Mouse (Mus musculus) CH12.LX (cell line): ENCODE results near the gene Kcng4. TPM values are rescaled to one million over a fixed set of nuclear protein-coding genes. Genes with fewer than 3 reads are reported as not detected.

ENCODE experiments used
- DNase-seq: peaks from one replicate; pipeline ENCODE4 v3.0.0-alpha.2; 2013; ENCODE audit errors: extremely low read depth
- H3K27ac ChIP-seq: 2 replicates; pipeline ENCODE4 v1.5.1; 2012; ENCODE audit warnings: low read depth, mild to moderate bottlenecking, control low read depth, moderate library complexity; ENCODE audit not compliant: insufficient read depth
- H3K27me3 ChIP-seq: replicated peaks from 2 replicates; pipeline ENCODE3; 2012; ENCODE audit warnings: inconsistent platforms
- H3K36me3 ChIP-seq, 2 experiments: replicated peaks in 1 of 2; 2 replicates each; pipeline versions ENCODE3 to v1.6.1; 2012; ENCODE audit warnings: inconsistent platforms in 1 of 2, low read length in 1 of 2, mild to moderate bottlenecking in 1 of 2, mixed read lengths in 1 of 2, moderate library complexity in 1 of 2; ENCODE audit not compliant: control insufficient read depth in 1 of 2, insufficient read depth in 1 of 2
- H3K4me1 ChIP-seq, 2 experiments: 2 replicates each; pipeline ENCODE4 v1.6.1; 2012; ENCODE audit warnings: inconsistent platforms in 1 of 2, moderate library complexity in 1 of 2; ENCODE audit not compliant: insufficient read depth in 2 of 2, control insufficient read depth in 1 of 2
- H3K4me2 ChIP-seq: 2 replicates; pipeline ENCODE4 v1.6.1; 2012; ENCODE audit warnings: low read depth, mild to moderate bottlenecking, control low read depth; ENCODE audit not compliant: poor library complexity, insufficient read depth, severe bottlenecking
- H3K4me3 ChIP-seq, 3 experiments: fragments of 150-350 bp in 1 of 3; sonication (generic) in 1 of 3; replicated peaks in 1 of 3; 2 replicates each; pipeline versions ENCODE3 to v1.5.1; 2011 to 2012; ENCODE audit warnings: low read depth in 2 of 3, low read length in 2 of 3, mild to moderate bottlenecking in 2 of 3, moderate library complexity in 2 of 3, control low read depth in 1 of 3, improper control_type of control experiment in 1 of 3, inconsistent platforms in 1 of 3, mixed read lengths in 1 of 3; ENCODE audit not compliant: poor library complexity in 1 of 3
- H3K79me2 ChIP-seq: replicated peaks from 2 replicates; pipeline ENCODE4 v1.6.1; 2012; ENCODE audit warnings: mild to moderate bottlenecking, moderate library complexity; ENCODE audit not compliant: control insufficient read depth, poor library complexity, insufficient read depth, severe bottlenecking; ENCODE audit errors: extremely low read depth
- H3K9ac ChIP-seq: 2 replicates; pipeline ENCODE4 v1.6.1; 2012; ENCODE audit warnings: low read depth, mild to moderate bottlenecking, control low read depth, moderate library complexity; ENCODE audit not compliant: insufficient read depth
- H3K9me3 ChIP-seq: replicated peaks from 2 replicates; pipeline ENCODE3; 2012; ENCODE audit warnings: low read length, inconsistent platforms, mixed read lengths
- CHD2 ChIP-seq: IDR thresholded peaks from 2 replicates; pipeline ENCODE4 v1.6.1; 2011; ENCODE audit warnings: low read length, improper control_type of control experiment
- CTCF ChIP-seq, 2 experiments: IDR thresholded peaks in 1 of 2; conservative IDR thresholded peaks in 1 of 2; 2 replicates each; pipeline ENCODE4 v1.5.1; 2011 to 2012; ENCODE audit warnings: low read depth in 2 of 2, low read length in 2 of 2, improper control_type of control experiment in 1 of 2, inconsistent platforms in 1 of 2, mild to moderate bottlenecking in 1 of 2, moderate library complexity in 1 of 2
- ELF1 ChIP-seq: IDR thresholded peaks from 2 replicates; pipeline ENCODE4 v1.6.1; 2014; ENCODE audit warnings: low read depth, mild to moderate bottlenecking, inconsistent platforms, low read length, improper control_type of control experiment
- ETS1 ChIP-seq: conservative IDR thresholded peaks from 2 replicates; pipeline ENCODE4 v1.6.1; 2012; ENCODE audit warnings: low read depth, mild to moderate bottlenecking, inconsistent platforms, low read length, improper control_type of control experiment, moderate library complexity
- JUN ChIP-seq: IDR thresholded peaks from 2 replicates; pipeline ENCODE4 v1.6.1; 2011; ENCODE audit warnings: low read depth, mild to moderate bottlenecking, low read length, improper control_type of control experiment, moderate library complexity; ENCODE audit not compliant: insufficient read depth
- JUND ChIP-seq: conservative IDR thresholded peaks from 2 replicates; pipeline ENCODE4 v1.6.1; 2011; ENCODE audit warnings: low read depth, low read length, improper control_type of control experiment
- KAT2A ChIP-seq: IDR thresholded peaks from 2 replicates; pipeline ENCODE4 v1.6.1; 2012; ENCODE audit warnings: low read length, improper control_type of control experiment, inconsistent platforms; ENCODE audit not compliant: insufficient replicate concordance
- MAFK ChIP-seq: IDR thresholded peaks from 2 replicates; pipeline ENCODE4 v1.6.1; 2011; ENCODE audit warnings: low read length, improper control_type of control experiment; ENCODE audit not compliant: insufficient replicate concordance
- MAX ChIP-seq: IDR thresholded peaks from 2 replicates; pipeline ENCODE4 v1.6.1; 2011; ENCODE audit warnings: low read length, improper control_type of control experiment
- MYC ChIP-seq: IDR thresholded peaks from 2 replicates; pipeline ENCODE4 v1.6.1; 2011; ENCODE audit warnings: low read depth, mild to moderate bottlenecking, improper control_type of control experiment, low read length
- POLR2AphosphoS2 ChIP-seq: IDR thresholded peaks from 2 replicates; pipeline ENCODE4 v1.6.1; 2011; ENCODE audit warnings: low read depth, low read length, improper control_type of control experiment
- RAD21 ChIP-seq: IDR thresholded peaks from 2 replicates; pipeline ENCODE4 v1.6.1; 2011; ENCODE audit warnings: low read depth, mild to moderate bottlenecking, low read length, improper control_type of control experiment, moderate library complexity
- RCOR1 ChIP-seq: conservative IDR thresholded peaks from 2 replicates; pipeline ENCODE4 v1.6.1; 2012; ENCODE audit warnings: low read depth, mild to moderate bottlenecking, inconsistent platforms, low read length, improper control_type of control experiment
- SMC3 ChIP-seq: IDR thresholded peaks from 2 replicates; pipeline ENCODE4 v1.6.1; 2011; ENCODE audit warnings: low read depth, low read length, improper control_type of control experiment
- USF1 ChIP-seq: IDR thresholded peaks from 2 replicates; pipeline ENCODE4 v1.6.1; 2014; ENCODE audit warnings: low read depth, mild to moderate bottlenecking, inconsistent platforms, low read length, improper control_type of control experiment
- USF2 ChIP-seq: conservative IDR thresholded peaks from 2 replicates; pipeline ENCODE4 v1.6.1; 2011; ENCODE audit warnings: low read depth, low read length, improper control_type of control experiment
- ZMIZ1 ChIP-seq: IDR thresholded peaks from 2 replicates; pipeline ENCODE4 v1.6.1; 2012; ENCODE audit warnings: low read depth, mild to moderate bottlenecking, inconsistent platforms, low read length, improper control_type of control experiment
- dilution Hi-C: fragments of 300-500 bp; cut with MboI; formaldehyde crosslinking; loops from 2 replicates; pipeline ENCODE4 v1.14.3; 2020; ENCODE audit warnings: low sequenced_read_pairs; ENCODE audit not compliant: extremely low pct_unique_long_range_greater_than_20kb, extremely low pct_ligation_motif_present
- in situ Hi-C: fragments of 300-500 bp; cut with MboI; formaldehyde crosslinking; loops from 3 replicates; pipeline ENCODE4 v1.14.3; 2019; ENCODE audit warnings: low sequenced_read_pairs, low pct_ligation_motif_present, low pct_unique_long_range_greater_than_20kb, mixed read lengths
- polyA plus RNA-seq: library from polyadenylated mRNA; unstranded; fragments of >175 nt; gene quantifications from 2 replicates; pipeline ENCODE4 v1.2.1, GENCODE M21; 2012; ENCODE audit warnings: low read depth; ENCODE audit not compliant: insufficient read length
- total RNA-seq, 2 experiments: library from RNA; depleted of rRNA; stranded (reverse); fragments of 300-350 nt in 1 of 2; fragments of >200 nt in 1 of 2; gene quantifications; 2 replicates each; pipeline ENCODE4 v1.2.3; 2012 to 2014

Gene Kcng4
- total and polyA plus RNA-seq, 3 experiments = not detected

GRCm38 (mm10) chr8:119646197-119646596 lies 10.7 kb upstream of the Kcng4 start:
- dilution Hi-C loops (no loop called here), in situ Hi-C loops (no loop called here)
- no peaks in the 10 kb centered on the region for H3K4me1 ChIP-seq
- peaks cover 63% of the 10 kb centered on the region for H3K27me3 ChIP-seq
- TF ChIP-seq RCOR1 = no peak
- TF ChIP-seq CTCF (conservative IDR thresholded peaks at IDR 0.05 in 1 of 2, IDR thresholded peaks at IDR 0.05 in 1 of 2; ENCODE audit: low read depth in 2 of 2, low read length in 2 of 2) = peak in 1 of 2 experiments; percentile 35; a peak in 1 of 4 replicates
- H3K4me2 ChIP-seq = no peak overlapping the region
- DNase-seq = peak; percentile 6
- no peaks in the 10 kb centered on the region for H3K79me2 ChIP-seq
- no peak overlapping the region for H3K4me3 ChIP-seq
- peaks cover 17% of the 10 kb centered on the region for H3K9me3 ChIP-seq
- no peak overlapping the region for H3K9ac ChIP-seq
- no peak overlapping the region for H3K27ac ChIP-seq
- no peaks in the 10 kb centered on the region for H3K36me3 ChIP-seq

DNA sequence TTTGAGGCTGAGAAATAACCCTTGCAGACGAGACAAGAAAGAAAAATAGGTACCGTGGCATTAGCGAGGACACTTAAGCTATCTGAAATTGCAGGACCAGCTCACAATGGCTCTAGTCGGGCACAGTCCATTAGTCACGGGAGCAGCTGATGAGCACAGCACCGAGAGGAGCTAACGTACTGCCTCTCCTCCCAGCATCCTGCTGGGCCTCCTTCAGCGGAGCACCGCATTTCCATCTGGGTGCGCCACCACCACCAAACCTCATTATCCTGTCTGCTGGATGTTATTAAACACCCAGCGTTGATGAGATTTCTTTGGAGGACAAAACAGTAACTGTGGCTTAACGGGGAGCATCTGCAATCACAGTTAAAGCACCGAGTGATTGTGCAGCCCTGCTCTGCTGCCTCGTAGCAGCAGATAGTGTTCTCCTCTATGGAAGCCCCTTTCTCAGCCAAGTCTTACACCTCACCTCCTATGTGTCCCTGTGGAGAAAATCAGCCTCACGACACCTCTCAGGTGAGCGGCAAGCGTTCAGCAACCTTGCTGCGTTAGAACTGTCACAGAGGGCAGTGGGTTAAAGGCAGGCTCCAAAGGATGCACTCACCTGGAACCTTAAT lies 9.6 kb upstream of the Kcng4 start:
- no peak overlapping the region for H3K27ac ChIP-seq
- dilution Hi-C loops (no loop called here), in situ Hi-C loops (no loop called here)
- DNase-seq = no peak
- no peak overlapping the region for H3K4me3 ChIP-seq
- H3K4me1 ChIP-seq = no peaks in the 10 kb centered on the region
- H3K79me2 ChIP-seq = no peaks in the 10 kb centered on the region
- peaks cover 17% of the 10 kb centered on the region for H3K9me3 ChIP-seq
- no peak overlapping the region for H3K9ac ChIP-seq
- no peak overlapping the region for H3K4me2 ChIP-seq
- H3K36me3 ChIP-seq = no peaks in the 10 kb centered on the region
- peaks cover 62% of the 10 kb centered on the region for H3K27me3 ChIP-seq
- TF ChIP-seq MAFK = no peak
- TF ChIP-seq JUN = no peak
- TF ChIP-seq CHD2 = no peak
- no peak for TF ChIP-seq USF1
- TF ChIP-seq CTCF (conservative IDR thresholded peaks at IDR 0.05 in 1 of 2, IDR thresholded peaks at IDR 0.05 in 1 of 2; ENCODE audit: low read depth in 2 of 2, low read length in 2 of 2) = no peak
- TF ChIP-seq ELF1 = no peak
- TF ChIP-seq MYC = no peak
- TF ChIP-seq USF2 = no peak
- no peak for TF ChIP-seq SMC3
- TF ChIP-seq RCOR1 = no peak
- no peak for TF ChIP-seq RAD21

GRCm38 (mm10) chr8:119644429-119644960 lies 9.0 kb upstream of the Kcng4 start:
- TF ChIP-seq ZMIZ1 (no peak), USF2 (no peak), JUND (no peak), ETS1 (no peak), SMC3 (no peak), JUN (no peak), KAT2A (no peak), POLR2AphosphoS2 (no peak), CTCF (conservative IDR thresholded peaks at IDR 0.05 in 1 of 2, IDR thresholded peaks at IDR 0.05 in 1 of 2; ENCODE audit: low read depth in 2 of 2, low read length in 2 of 2) (no peak), MYC (no peak), MAX (no peak), RAD21 (no peak)
- TF ChIP-seq, all 38 proteins: peak for 0
- DNase-seq = no peak
- H3K27ac ChIP-seq = no peak overlapping the region
- no peaks in the 10 kb centered on the region for H3K4me1 ChIP-seq
- H3K9me3 ChIP-seq = peaks cover 17% of the 10 kb centered on the region
- in situ Hi-C loops (no loop called here), dilution Hi-C loops (no loop called here)
- no peak overlapping the region for H3K4me2 ChIP-seq
- H3K4me3 ChIP-seq = no peak overlapping the region
- H3K36me3 ChIP-seq = no peaks in the 10 kb centered on the region
- no peak overlapping the region for H3K9ac ChIP-seq
- peaks cover 62% of the 10 kb centered on the region for H3K27me3 ChIP-seq
- no peaks in the 10 kb centered on the region for H3K79me2 ChIP-seq
